Mouse (Mus musculus): ENCODE measurements at regions not wholly inside any gene's neighbourhood (a gene's known extent, or its start where the extent isn't known, plus 50 kb on each side); places are given as distances from the start of the nearest gene placed in this dataset.

GRCm38 (mm10) chr6:5582923-5583525, 86.9 kb upstream of the Pdk4 start:
- TF ChIP-seq CTCF (IDR thresholded peaks at IDR 0.05; ENCODE audit: low read depth) (no peak), EP300 (optimal IDR thresholded peaks at IDR 0.05) (no peak)
